Mouse (Mus musculus) limb, embryonic 15.5 days (tissue): ENCODE data around the gene Idua. TPM values are rescaled to one million over a fixed set of nuclear protein-coding genes. Genes with fewer than 3 reads are reported as not detected.
A peak's percentile ranks its signal among the peaks of the same experiment; 100 is the strongest.
"Not testable (repeated sequence)": the region's sequence is repeated elsewhere in the genome, so short reads cannot be mapped to it uniquely, and the experiment has no call there.

Experiments used
- ATAC-seq: fragments of 200-750 bp; cut with Nextera tagmentation; 2 replicates; pipeline ENCODE4 v1.8.0; 2017; ENCODE audit warnings: low read depth, moderate TSS enrichment; ENCODE audit not compliant: insufficient number of reproducible peaks, low FRiP score, low TSS enrichment
- H3K27ac ChIP-seq: fragments of 300-500 bp; sonication (generic); 2 replicates; pipeline ENCODE4 v1.5.1; 2015; ENCODE audit warnings: moderate library complexity, mild to moderate bottlenecking, inconsistent platforms
- H3K27me3 ChIP-seq: fragments of 300-500 bp; sonication (generic); 2 replicates; pipeline ENCODE4 v1.6.1; 2015; ENCODE audit warnings: inconsistent platforms
- H3K36me3 ChIP-seq: fragments of 300-500 bp; sonication (generic); 2 replicates; pipeline ENCODE4 v1.6.1; 2015; ENCODE audit warnings: inconsistent platforms
- H3K4me1 ChIP-seq: fragments of 300-500 bp; sonication (generic); 2 replicates; pipeline ENCODE4 v1.6.1; 2015; ENCODE audit warnings: inconsistent platforms
- H3K4me2 ChIP-seq: fragments of 300-500 bp; sonication (generic); 2 replicates; pipeline ENCODE4 v1.6.1; 2015; ENCODE audit warnings: mild to moderate bottlenecking, inconsistent platforms
- H3K4me3 ChIP-seq: fragments of 300-500 bp; sonication (generic); 2 replicates; pipeline ENCODE4 v1.5.1; 2015; ENCODE audit warnings: mild to moderate bottlenecking, inconsistent platforms
- H3K9ac ChIP-seq: fragments of 300-500 bp; sonication (generic); 2 replicates; pipeline ENCODE4 v1.6.1; 2015; ENCODE audit warnings: inconsistent platforms
- H3K9me3 ChIP-seq: fragments of 300-500 bp; sonication (generic); 2 replicates; pipeline ENCODE4 v1.6.1; 2016; ENCODE audit warnings: inconsistent platforms
- WGBS: fragments of 180-500 bp; shearing (Covaris S2); methylation state at CpG from one replicate; pipeline ENCODE4 v1.1.7; 2015; 5-methylcytosine and 5-hydroxymethylcytosine counted together
- polyA plus RNA-seq: library from polyadenylated mRNA; unstranded; fragments of >200 nt; fragmentation: Nextera tagmentation; extraction: Ambion mirVana; gene quantifications from 2 replicates; pipeline ENCODE4 v1.2.1, GENCODE M21; 2015

Gene Idua
- 17.8 TPM in 2 replicates for polyA plus RNA-seq

GRCm38 (mm10) chr5:108659698-108660631 lies at the start of gene Idua:
Idua (plus strand) TSS chr5:108660331.
- H3K9ac ChIP-seq = peak within 1 kb of the TSS; percentile 69
- no peaks in the 10 kb centered on the region; the same call in 1 of the 2 replicates for H3K27me3 ChIP-seq
- peak within 1 kb of the TSS; percentile 83 for H3K4me2 ChIP-seq
- H3K36me3 ChIP-seq = peaks cover 30% of the 10 kb centered on the region
- H3K27ac ChIP-seq = peak within 1 kb of the TSS; percentile 51; the same call in 1 of the 2 replicates
- peaks cover 21% of the 10 kb centered on the region for H3K4me1 ChIP-seq
- ATAC-seq = peak; percentile 12; the same call in 1 of the 2 replicates
- H3K4me3 ChIP-seq = peak within 1 kb of the TSS; percentile 63
- no peaks in the 10 kb centered on the region for H3K9me3 ChIP-seq
- WGBS = 9% methylated on average over 24 of the region's 24 CpGs

GRCm38 (mm10) chr5:108610426-108610825 lies 49.7 kb upstream of the Idua start:
- Histone ChIP-seq H3K4me3 (no peak overlapping the region), H3K9me3 (no peaks in the 10 kb centered on the region), H3K4me2 (no peak overlapping the region), H3K9ac (no peak overlapping the region), H3K27ac (no peak overlapping the region), H3K36me3 (peaks cover 93% of the 10 kb centered on the region), H3K27me3 (no peaks in the 10 kb centered on the region), H3K4me1 (no peaks in the 10 kb centered on the region)
- no peak for ATAC-seq
- WGBS = 94% methylated on average over 1 of the region's 1 CpGs

DNA sequence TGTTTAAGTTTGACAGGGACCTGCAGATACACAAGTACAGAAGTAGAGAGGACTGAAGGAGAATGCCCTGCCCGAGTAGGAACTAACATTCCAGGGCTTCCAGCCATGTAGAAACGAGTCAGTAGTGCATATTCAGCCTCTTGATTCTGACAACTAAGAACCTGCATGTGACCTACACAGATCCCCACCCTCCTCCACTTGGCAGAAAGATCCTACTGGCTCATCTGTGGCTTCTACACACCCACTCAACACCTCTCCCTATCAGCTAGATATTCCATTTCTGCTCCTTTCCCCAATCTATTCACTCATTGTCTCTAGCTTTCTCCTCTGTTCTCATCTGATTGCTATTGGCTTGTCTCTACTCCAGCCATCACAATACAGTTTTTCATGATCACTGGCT lies 38.3 kb upstream of the Idua start:
- Histone ChIP-seq H3K27me3 (no peaks in the 10 kb centered on the region), H3K9ac (no peak overlapping the region), H3K4me1 (no peaks in the 10 kb centered on the region), H3K36me3 (peaks cover 60% of the 10 kb centered on the region), H3K27ac (no peak overlapping the region), H3K4me2 (no peak overlapping the region), H3K4me3 (no peak overlapping the region), H3K9me3 (no peaks in the 10 kb centered on the region)
- no peak for ATAC-seq
- WGBS = 71% methylated on average over 2 of the region's 2 CpGs

DNA sequence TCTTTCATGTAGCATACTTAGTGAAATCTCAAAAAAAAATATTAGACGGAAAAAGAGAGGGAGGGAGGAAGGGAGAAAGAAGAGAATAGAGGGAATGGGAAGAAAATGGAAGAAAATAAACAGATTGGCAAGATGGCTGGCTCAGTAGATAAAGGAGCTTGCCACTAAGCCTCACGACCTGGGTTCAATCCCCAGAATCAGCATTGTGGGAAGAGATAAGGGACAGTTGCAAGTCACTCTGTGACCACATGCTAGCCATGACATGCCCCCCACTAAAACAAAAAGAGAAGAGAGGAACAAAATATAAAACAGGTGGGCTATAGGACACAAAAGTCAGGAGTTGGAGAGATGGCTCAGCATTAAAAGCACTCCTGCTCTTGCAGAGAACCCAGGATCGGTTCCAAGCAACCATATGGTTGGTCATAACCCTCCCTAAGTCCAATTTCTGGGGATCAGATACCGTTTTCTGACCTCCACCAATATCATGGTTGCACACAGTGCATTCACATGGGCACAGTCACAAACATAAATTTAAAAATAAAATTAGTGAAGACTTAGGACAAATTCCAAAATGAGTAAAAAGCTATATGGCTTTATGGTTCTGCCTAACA lies 34.0 kb upstream of the Idua start:
- Histone ChIP-seq H3K4me3 (no peak overlapping the region), H3K27me3 (no peaks in the 10 kb centered on the region), H3K36me3 (peaks cover 32% of the 10 kb centered on the region), H3K4me1 (peaks cover 22% of the 10 kb centered on the region), H3K9ac (no peak overlapping the region), H3K4me2 (no peak overlapping the region), H3K9me3 (no peaks in the 10 kb centered on the region), H3K27ac (no peak overlapping the region)
- ATAC-seq = no peak
- WGBS = 88% methylated on average over 4 of the region's 4 CpGs

DNA sequence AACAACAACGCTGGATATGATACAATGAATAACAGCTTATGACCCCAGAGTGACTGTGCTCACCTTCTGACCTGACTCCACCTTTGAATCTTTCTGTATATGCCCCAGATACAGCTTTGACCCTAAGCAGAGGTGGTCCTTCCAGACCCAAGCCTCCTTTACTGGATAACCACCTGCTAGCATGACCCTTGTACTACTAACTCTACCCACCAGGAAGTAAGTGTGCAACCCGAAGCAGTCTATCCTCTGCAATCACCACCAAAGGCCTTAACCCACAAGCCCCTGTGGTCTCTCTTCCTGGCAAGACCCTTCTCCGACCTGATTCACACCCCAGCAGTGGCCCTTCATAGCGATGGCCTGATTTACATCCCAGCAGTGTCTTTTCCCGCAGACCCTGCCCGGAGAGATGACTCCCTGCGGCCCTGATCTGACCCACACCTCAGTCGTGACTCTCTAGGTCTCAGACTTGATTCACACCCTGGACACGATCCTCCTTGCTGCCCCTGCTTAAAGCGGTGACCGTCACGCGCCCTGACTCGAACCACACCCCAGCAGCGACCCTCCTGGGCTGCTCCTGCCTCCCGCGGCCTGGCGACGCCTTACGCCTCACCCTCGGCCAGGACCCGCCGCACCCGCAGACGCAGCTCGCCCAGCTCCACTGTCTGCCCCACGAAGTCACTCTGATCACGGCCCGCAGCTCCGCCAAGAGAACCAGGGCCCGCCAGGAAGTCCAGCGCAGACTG lies 31.1 kb upstream of the Idua start:
- Histone ChIP-seq H3K36me3 (peaks cover 7% of the 10 kb centered on the region; the same call in 1 of the 2 replicates), H3K9ac (peak overlapping the region; percentile 89), H3K9me3 (no peaks in the 10 kb centered on the region), H3K4me1 (peaks cover 22% of the 10 kb centered on the region), H3K27me3 (no peaks in the 10 kb centered on the region), H3K4me3 (peak overlapping the region; percentile 88), H3K27ac (peak overlapping the region; percentile 91), H3K4me2 (peak overlapping the region; percentile 66)
- WGBS = 2% methylated on average over 31 of the region's 32 CpGs
- ATAC-seq = peak; percentile 76

DNA sequence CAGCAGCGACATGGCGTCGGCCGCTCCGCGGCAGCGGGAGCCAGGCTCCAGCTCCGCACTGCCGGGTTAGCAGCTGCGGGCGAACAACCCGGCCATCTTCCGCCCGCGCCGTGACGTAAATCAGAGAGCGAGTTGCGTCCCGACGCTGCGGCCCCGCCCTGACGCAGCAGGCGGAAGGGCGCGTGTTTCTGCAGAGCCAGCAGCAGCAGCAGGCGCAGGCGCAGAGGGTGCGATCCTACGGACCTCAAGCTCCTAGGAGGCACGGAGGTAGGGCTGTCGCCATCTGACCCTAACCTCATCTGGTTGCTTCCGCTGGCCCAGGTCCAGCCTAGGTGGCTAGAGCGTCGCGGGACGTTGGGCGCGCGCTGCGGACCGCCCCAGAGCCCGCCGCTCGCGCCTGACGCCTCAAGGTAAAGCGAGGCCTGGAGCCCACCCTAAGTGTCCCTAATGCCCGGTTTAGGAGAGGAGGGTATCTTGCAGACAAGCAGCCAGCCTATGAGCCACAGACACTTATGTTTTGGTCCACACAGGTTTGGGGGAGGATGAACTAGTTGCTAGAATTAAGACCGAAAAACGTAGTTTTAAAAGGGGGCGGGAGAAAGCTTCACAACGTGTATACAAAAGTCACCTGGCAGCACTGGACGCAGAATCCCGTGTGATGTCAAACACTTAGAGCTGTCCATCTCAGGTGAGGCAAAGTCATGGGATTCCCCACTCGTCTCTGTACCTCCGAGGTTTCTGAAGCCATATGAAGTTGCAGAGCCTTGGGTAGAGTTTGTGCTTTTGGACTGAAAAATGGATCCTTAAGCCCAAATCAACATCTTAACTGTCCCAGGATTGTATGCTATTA lies 30.3 kb upstream of the Idua start, which contains the start of the genes Gak and Tmem175:
Gak (minus strand) TSS at position 122 of the 850 bp plus-strand sequence.
Tmem175 (plus strand) TSS at position 137 of the 850 bp plus-strand sequence.
- peaks cover 22% of the 10 kb centered on the region for H3K4me1 ChIP-seq
- peak within 1 kb of the TSS; percentile 88 for H3K4me3 ChIP-seq
- no peaks in the 10 kb centered on the region for H3K36me3 ChIP-seq
- peak within 1 kb of the TSS; percentile 91 for H3K27ac ChIP-seq
- H3K27me3 ChIP-seq = no peaks in the 10 kb centered on the region
- WGBS = under 1% methylated on average over 58 of the region's 58 CpGs
- peak within 1 kb of the TSS; percentile 89 for H3K9ac ChIP-seq
- H3K9me3 ChIP-seq = no peaks in the 10 kb centered on the region
- peak within 1 kb of the TSS; percentile 66 for H3K4me2 ChIP-seq
- ATAC-seq = peak; percentile 96

DNA sequence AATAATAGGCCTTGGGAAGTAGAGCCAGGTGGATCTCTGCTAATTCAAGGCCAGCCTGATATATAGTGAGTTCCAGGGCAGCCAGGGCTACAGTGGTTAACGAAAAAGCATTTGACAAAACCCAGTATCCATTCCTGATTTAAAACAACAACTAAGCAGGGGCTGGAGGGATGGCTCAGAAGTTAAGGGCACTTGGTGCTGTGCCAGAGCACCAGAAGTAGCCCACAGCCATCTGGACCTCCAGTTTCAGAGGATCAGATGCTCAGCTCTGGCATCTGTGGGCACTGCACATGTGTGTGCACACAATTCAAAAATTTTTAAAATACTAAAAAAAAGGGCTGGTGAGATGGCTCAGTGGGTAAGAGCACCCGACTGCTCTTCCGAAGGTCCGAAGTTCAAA lies 26.5 kb upstream of the Idua start:
- Histone ChIP-seq H3K4me2 (no peak overlapping the region), H3K9ac (no peak overlapping the region), H3K9me3 (no peaks in the 10 kb centered on the region), H3K36me3 (peaks cover 8% of the 10 kb centered on the region; the same call in 1 of the 2 replicates), H3K27ac (no peak overlapping the region), H3K27me3 (no peaks in the 10 kb centered on the region), H3K4me3 (no peak overlapping the region), H3K4me1 (peaks cover 8% of the 10 kb centered on the region)
- ATAC-seq = no peak
- 95% methylated on average over 4 of the region's 4 CpGs for WGBS

- not testable (repeated sequence) for H3K27ac ChIP-seq, ATAC-seq, H3K9ac ChIP-seq, H3K36me3 ChIP-seq, H3K27me3 ChIP-seq, H3K4me3 ChIP-seq, H3K4me2 ChIP-seq, H3K4me1 ChIP-seq, H3K9me3 ChIP-seq
- WGBS = 77% methylated on average over 3 of the region's 3 CpGs
Observed at GRCm38 (mm10) chr5:108634088-108634487, 26.0 kb upstream of the Idua start.

- Histone ChIP-seq H3K36me3 (peaks cover 16% of the 10 kb centered on the region), H3K4me3 (no peak overlapping the region), H3K4me1 (no peaks in the 10 kb centered on the region), H3K9ac (no peak overlapping the region), H3K27me3 (no peaks in the 10 kb centered on the region), H3K4me2 (no peak overlapping the region), H3K9me3 (no peaks in the 10 kb centered on the region), H3K27ac (no peak overlapping the region)
- 73% methylated on average over 4 of the region's 4 CpGs for WGBS
- no peak for ATAC-seq
Observed at GRCm38 (mm10) chr5:108636172-108636571, 24.0 kb upstream of the Idua start.

GRCm38 (mm10) chr5:108643674-108644073 lies 16.5 kb upstream of the Idua start:
- WGBS = 84% methylated on average over 2 of the region's 2 CpGs

More at GRCm38 (mm10) chr5:108643674-108644073, 16.5 kb upstream of the Idua start:
- H3K36me3 ChIP-seq = peaks cover 69% of the 10 kb centered on the region
- H3K4me1 ChIP-seq = no peaks in the 10 kb centered on the region
- no peak overlapping the region for H3K4me2 ChIP-seq
- no peak overlapping the region for H3K4me3 ChIP-seq
- no peak overlapping the region for H3K27ac ChIP-seq
- H3K9me3 ChIP-seq = no peaks in the 10 kb centered on the region
- H3K9ac ChIP-seq = no peak overlapping the region
- H3K27me3 ChIP-seq = no peaks in the 10 kb centered on the region
- ATAC-seq = no peak
